Mouse (Mus musculus): Measurements from ENCODE around the gene Gsk3b.
A peak's percentile ranks its signal among the peaks of the same experiment; 100 is the strongest.
"Not testable (repeated sequence)": the region's sequence is repeated elsewhere in the genome, so short reads cannot be mapped to it uniquely, and the experiment has no call there.

Gsk3b gene

DNA sequence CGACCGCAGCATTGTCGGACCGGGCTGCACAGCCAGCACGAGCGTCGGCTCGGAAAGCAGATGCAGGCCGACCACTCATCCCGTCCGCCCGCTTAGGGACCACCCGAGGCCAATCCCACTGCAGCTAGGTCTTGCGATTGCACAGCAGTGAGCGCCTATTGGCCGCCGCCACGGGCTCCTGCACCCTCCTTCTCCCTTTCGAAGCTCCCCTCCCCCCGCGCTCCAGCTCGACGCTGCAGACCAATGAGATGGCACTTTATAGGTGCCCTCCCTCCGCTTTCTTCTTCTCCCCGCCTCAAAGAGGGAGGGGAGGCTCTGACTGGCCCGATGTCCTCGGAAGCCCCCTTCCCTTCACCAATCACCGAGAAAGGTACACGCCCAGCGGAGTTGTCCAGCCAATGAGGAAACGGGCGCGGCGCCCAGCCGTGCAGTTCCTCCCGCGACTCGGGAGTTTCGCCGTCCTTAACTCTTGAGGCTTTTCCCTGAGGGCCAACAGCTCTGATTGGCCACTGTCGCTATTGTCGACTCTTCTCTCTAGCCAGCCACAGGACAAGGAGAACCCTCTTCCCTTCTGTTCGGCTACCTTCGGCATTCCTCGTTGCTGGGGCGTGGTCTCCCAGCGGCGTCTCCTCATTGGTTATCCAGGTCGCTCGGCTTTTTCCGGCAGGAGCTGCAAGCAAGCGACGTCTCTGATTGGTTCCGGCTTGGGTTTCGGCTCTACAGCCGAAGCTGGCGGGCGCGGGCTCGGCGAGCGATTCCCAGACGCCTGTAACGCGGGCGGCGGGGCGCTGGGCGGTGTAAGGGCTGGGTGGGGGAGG is at the start of gene Gsk3b:
Gsk3b (plus strand) TSS at position 373 of the 818 bp plus-strand sequence.
- peak; percentile 97 for DNase-seq (ENCODE audit: extremely low spot score, low read depth, low spot score)

DNA sequence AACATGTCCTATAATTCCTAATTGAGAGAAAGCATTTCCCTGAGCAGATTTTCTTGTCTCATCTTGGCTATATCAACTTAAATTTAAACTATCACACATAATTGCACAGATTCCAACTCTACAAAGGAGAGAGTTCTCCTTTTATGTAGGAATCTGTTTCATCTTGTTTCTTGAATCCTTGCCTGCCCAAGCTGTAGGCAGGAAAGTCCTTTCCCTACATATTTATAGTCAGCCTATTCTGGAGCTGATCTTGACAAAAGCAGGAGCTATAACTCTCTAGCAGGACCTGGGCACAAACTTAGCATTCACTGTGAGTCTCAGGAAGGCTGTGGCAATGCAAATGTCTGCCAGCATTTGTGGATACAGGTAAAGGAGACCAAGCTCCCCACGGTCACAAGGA is 46.6 kb upstream of the Gsk3b start:
- DNase-seq (ENCODE audit: extremely low spot score, low read depth, low spot score): no peak

DNA sequence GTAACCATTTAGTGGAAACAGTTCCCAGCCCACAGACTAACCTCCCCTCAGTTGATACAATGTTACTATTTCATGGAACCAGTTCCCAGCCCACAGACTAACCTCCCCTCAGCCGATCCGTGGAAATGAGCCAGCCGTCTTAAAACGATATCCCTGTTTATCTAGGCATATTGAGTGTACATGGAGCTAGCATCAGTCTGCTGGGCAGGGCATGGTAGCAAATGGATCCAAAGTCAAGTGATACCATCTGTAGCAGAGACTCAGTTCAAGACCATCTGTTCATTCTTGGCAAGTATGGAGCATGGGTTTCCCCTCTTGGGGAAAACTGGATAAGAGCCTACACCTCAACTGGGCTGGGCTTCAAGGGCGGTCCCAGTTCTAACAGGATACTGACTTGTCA is 44.2 kb upstream of the Gsk3b start:
- DNase-seq (ENCODE audit: extremely low spot score, low read depth, low spot score): no peak

GRCm38 (mm10) chr16:38047781-38048558 is 40.8 kb upstream of the Gsk3b start:
- DNase-seq (ENCODE audit: extremely low spot score, low read depth, low spot score): no peak

- no peak for DNase-seq (ENCODE audit: extremely low spot score, low read depth, low spot score)
Measured at GRCm38 (mm10) chr16:38057898-38058297, 30.9 kb upstream of the Gsk3b start.

GRCm38 (mm10) chr16:38058836-38059235 is 30.0 kb upstream of the Gsk3b start:
- no peak for DNase-seq (ENCODE audit: extremely low spot score, low read depth, low spot score)

- DNase-seq (ENCODE audit: extremely low spot score, low read depth, low spot score): no peak
Measured at GRCm38 (mm10) chr16:38059631-38060030, 29.2 kb upstream of the Gsk3b start.

DNA sequence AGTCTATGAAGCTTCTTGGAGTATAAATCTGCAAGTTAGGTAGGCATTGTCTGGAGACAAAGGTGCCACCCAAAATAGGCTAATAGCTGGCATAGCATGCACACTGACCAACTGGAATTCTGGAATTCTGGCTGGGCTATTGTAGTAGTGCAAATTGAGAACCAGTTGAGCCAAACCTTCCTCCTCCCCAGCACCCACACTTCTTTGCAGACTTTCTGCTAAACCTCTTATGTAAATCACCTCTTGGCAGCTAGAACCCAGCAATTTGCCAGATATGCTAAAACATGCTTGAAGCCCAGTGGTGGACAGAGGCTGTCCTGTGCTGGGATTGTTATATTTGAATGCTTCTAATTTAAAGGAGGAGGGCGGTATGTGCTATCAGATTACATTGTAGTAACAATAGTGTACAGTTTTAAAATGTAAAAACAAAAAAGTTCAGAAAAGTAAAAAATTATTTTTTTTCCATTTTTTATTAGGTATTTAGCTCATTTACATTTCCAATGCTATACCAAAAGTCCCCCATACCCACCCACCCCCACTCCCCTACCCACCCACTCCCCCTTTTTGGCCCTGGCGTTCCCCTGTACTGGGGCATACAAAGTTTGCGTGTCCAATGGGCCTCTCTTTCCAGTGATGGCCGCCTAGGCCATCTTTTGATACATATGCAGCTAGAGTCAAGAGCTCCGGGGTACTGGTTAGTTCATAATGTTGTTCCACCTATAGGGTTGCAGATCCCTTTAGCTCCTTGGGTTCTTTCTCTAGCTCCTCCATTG is 14.8 kb upstream of the Gsk3b start:
- DNase-seq (ENCODE audit: extremely low spot score, low read depth, low spot score): not testable (repeated sequence)

DNA sequence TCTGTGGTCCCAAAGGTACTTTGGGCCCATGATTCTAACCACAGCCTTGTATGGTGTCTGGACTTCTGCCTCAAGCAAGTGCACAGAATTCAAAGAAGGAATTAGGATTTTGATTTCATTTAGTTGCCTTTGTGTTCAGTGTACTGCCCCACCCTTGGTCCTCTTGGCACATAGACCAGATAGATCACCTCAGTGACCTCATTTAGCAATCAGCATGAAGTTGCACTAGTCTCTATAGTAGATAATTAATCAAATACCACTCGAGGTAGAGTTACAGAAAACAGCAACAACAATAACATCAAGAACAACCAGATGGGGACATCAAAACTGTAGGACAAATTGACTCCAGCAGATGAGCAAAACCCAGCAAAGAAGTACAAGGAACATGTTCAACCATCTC is 8.6 kb upstream of the Gsk3b start:
- DNase-seq (ENCODE audit: extremely low spot score, low read depth, low spot score): no peak

- DNase-seq (ENCODE audit: extremely low spot score, low read depth, low spot score): no peak
Measured at GRCm38 (mm10) chr16:38087231-38087630, 1.6 kb upstream of the Gsk3b start.

- no peak for DNase-seq (ENCODE audit: extremely low spot score, low read depth, low spot score)
Measured at GRCm38 (mm10) chr16:38087645-38088125, 1.1 kb upstream of the Gsk3b start.

DNA sequence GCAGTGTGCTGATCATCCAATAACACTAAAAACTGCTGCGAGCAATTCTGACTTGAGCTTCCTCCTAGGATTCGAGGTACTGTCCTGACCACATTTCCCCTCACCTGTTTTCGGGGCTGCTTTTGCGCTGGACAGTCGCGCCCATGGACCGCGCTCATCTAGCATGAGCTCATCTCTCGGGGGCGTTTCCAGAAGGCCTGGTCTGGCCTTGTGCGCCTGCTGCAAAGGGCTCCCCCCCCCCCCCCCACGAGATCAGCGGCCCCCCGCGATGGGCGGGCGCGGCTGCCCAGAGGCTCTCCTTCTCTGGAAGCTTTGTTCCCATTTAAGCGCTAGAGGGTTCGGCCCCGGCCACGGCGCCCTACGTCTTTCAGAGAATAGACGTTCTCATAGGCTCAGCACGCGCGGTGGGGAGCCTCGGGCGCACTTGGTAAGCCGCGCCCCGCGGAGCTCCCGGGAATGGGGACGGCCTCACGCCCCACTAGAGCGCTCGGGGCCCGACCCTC is 624 bp upstream of the Gsk3b start:
- DNase-seq (ENCODE audit: extremely low spot score, low read depth, low spot score): no peak

DNA sequence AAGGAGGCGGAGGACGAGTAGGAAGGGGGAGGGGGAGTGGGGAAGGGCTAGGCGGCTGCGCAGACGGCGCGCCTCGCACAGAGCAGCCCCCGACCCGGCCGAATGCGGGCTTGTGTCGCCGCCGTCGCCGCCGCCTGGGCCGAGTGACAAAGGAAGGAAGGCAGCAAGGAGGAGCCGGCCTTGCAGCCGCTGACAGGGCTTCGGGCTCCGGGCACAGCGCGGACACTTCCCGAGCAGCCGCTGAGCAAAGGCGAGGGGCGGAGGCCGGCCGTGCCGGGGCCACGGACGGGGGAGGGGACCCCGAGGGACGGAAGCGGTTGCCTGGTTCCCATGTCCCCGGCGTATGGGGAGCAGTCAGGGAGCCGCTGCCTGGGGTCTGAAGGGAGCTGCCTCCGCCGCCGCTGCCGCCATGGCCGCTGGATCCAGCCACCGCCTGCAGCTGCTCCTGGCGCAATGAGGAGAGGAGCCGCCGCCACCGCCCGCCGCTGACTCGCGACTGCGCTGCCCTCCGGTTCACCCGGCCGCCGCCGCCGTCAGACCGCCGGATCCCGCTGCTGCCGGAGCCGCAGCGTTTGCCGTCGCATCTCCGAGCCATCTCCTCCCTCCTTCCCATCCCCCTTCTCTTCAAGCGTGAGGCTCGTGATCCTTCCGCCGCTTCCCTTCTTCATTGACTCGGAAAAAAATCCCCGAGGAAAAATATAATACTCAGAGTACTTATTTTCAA is 808 bp downstream of the Gsk3b start:
- no peak for DNase-seq (ENCODE audit: extremely low spot score, low read depth, low spot score)

DNA sequence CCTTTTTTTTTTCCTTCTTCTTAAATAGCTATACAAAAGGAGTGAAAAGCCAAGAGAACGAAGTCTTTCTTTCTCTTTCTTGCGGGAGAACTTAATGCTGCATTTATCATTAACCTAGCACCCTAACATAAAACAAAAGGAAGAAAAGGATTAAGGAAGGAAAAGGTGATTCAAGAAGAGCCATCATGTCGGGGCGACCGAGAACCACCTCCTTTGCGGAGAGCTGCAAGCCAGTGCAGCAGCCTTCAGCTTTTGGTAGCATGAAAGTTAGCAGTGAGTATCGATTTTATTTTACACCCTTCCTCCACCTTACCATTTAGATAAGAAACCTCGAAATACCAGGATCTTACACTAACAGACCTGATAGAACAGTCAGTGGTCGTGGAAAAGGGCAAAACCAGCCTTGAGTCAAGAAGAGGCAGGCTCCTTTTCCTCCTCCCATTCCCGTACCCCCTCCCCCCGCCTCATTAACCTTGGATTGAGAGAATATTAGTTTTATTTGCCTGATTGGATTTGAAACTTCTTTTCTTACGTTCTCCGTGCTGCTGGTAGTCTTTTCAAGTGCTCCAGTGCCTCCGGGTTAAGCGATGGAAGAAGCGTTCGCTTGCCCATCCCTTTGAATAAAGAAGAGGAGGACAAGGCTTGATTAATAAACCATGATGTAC is 1.7 kb downstream of the Gsk3b start:
- no peak for DNase-seq (ENCODE audit: extremely low spot score, low read depth, low spot score)

DNA sequence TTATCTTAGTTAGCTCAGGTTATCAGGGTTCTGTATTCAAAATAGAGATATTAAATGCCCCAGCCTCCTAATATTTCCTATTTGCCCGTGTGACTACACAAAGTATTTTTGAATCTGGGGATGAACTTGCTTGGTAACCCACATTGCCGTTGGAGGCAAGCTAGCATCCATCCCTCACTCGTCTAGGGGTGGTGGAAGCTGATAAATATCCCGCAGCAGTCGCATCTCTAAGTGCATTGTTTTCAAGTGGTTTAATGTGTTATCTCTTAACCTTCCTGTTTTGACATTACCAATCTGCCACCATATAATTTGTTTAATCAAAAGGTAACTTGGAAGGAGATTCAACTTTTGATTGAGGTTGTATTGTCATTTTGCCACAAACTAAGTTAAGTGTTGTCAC is 2.2 kb downstream of the Gsk3b start:
- DNase-seq (ENCODE audit: extremely low spot score, low read depth, low spot score): no peak

GRCm38 (mm10) chr16:38091706-38092105 is 2.9 kb downstream of the Gsk3b start:
- DNase-seq (ENCODE audit: extremely low spot score, low read depth, low spot score): no peak

DNA sequence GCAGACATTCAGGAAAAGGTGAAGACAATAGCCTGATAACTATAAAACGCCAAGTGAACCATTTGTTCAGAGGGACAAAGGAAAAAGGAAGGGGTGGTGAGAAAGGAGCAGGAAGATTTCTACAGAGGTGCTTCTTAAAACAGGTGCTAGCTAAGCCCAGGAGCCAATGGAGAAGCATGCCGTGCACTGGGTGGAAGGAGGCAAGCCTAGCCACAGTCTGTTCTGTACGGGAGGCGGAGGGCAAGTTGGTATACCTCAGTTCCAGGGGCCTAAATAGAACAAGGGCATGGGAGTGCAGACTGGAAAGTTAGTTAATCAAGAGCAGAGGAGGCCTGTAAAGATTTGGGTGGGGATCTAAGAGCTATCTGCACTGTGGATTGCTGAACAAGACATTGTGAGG is 3.8 kb downstream of the Gsk3b start:
- DNase-seq (ENCODE audit: extremely low spot score, low read depth, low spot score): no peak

DNA sequence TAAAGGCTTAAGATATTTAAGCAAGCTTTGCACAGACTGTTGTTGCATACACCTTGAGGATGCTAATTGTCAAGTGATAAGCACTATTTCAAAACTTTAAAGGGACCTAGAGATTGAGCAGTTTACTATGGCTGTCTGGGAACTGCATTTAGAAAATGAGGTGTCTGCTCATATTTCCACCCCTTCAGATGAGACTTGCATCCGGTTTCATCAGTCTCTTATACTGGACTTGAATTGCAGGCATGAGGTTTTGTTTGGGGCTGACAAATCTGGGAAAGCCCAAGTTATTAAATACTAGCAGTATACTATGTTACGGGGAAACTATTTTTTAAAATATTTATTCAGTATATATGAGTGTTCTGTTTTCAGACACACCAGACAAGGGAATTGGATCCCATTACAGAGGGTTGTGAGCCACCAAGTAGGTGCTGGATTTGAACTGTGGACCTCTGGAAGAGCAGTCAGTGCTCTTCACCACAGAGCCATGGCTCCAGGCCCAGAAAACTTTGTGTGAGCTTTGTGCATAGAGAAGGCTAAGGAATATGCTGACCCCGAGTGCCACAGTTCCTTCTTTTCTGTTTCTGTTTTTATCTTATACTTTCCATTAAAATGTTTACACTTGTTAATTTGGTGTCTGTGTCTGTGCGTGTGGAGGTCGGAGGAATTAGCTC is 6.5 kb downstream of the Gsk3b start:
- DNase-seq (ENCODE audit: extremely low spot score, low read depth, low spot score): no peak

DNA sequence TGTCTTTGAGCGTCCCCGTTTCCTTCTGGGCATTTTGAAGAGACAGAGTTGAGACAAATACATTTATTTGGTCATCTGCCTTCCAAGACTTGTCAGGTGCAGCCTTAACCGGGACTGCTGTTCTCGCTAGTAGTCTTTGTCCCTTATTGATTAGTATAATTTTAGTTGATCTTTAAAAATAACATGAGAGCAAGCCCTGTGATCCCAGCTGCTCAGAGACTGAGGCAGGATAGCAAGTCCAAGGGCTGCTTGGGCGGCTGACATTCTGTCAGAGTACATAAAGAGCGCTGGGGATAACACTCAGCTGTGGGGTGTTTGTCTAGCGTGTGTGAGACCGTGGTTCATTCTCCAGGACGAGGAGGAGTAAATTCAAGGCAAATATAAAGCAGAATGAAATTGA is 8.7 kb downstream of the Gsk3b start:
- DNase-seq (ENCODE audit: extremely low spot score, low read depth, low spot score): no peak

Measured in hindlimb bud, embryonic 11.5 days (tissue).